Mouse (Mus musculus) T-helper 17 cell (primary cell): ENCODE measurements at regions not wholly inside any gene's neighbourhood (a gene's known extent, or its start where the extent isn't known, plus 50 kb on each side); places are given as distances from the start of the nearest gene placed in this dataset.
"Not testable (repeated sequence)": the region's sequence is repeated elsewhere in the genome, so short reads cannot be mapped to it uniquely, and the experiment has no call there.

Experiments
- in situ Hi-C, 2 experiments: fragments of 300-600 bp; cut with MboI, MseI; formaldehyde crosslinking; loops; 1 replicate in 1 of 2; 2 replicates in 1 of 2; pipeline ENCODE4 v1.15.1; 2025; ENCODE audit warnings: high pct_unique_total_duplicates in 2 of 2

DNA sequence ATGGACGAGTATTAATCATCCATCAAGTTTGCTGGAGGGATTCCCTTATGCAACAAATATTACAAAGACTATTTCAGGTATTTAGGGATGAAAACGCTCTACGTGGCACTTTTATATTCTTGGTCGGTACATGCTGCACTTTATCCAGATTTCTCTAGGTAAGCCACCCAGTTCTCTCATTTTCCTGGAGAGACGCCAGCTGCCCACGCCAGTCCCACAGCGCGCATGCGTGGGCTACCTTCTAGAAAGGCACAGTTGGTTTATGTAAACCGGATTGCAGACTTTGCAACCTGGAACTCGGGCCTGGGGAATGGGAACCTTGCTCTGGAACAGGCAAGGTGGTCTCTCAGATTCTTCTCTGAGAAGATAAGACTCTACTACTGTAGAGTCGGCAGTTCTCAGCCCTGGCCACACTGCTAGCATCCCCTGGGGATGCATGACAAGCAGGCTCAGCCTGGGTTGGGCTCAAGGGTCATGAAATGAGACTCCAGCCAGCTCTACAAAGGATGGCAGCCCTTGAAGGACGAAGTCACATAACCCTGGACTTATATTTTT is 265.0 kb downstream of the Etnk1 start:
- in situ Hi-C loops = no loop called here

DNA sequence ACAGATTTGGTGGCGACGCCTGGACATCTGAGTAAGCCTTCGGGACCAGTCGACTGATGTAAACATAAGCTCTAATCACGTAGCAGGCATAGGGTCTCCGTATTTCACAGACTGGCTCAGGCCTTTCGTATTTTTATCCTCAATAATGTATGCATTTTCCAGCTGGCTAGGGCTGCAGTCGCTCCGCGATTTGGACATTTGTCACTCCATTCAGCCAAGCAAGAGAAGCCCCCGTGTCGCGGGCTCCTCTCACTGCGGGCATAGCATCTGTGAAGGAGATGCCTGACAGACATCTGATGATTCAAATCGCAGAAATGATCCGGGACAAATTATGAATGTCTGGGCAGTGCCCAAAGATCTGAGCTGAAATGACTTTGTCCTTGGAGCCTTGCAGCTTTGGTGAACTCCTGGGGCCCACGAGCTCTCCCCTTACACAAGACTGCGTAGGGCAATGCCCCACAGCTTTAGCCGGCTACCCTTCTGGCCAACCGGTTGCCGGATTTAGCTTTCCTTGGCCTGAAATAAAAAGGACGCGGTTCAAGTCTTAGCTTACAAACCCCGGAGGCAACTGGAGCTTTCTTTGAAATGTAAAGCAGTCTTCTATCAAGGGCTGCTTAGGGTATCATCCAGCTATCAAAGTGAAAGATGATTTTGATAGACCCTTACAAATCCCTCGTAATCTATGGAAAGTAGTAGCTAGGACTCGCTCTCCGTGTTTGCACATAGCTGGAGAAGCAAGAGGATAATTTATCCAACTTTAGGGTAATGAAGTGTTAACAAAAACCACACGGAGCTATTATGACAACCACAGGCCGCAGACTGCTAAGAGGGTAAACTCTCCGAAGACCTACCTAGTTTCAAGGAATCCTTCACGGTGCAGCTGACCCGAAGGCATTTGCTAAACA is 270.6 kb downstream of the Etnk1 start:
- in situ Hi-C loops = no loop called here

DNA sequence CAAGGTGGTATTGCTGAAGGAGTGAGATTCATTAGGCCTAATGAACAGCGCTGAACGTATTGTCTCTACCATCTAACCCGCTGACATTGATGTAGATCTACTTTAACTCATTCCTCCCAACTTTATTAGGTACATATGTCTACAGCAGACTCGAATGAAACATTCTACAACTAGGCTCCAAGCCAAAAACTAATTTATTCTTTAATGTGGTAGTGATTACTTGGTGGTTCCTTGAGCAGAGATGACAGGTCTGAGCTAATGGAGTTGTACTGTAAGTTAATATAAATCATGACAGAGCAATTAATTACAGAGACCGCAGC is 271.2 kb downstream of the Etnk1 start:
- in situ Hi-C loops = no loop called here

DNA sequence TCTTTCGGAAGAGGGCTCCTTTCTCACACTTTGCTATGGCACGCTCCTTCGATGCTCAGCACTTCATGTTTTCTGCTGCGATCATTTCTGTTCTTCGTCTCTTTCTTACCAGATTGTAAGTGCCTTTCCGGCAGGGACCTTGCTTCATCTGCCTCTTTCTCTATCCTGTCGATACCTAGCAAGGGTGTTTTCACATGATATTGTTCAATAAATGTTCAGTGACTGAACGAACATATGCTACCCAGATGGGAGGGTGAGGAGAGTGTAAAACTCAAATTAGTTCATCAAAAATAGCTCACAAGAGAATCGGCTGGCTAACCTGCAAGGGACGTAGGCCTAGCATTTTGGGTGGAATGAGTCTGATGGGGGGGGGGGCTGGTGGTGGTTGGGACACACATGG is 272.5 kb downstream of the Etnk1 start:
- in situ Hi-C loops = no loop called here

DNA sequence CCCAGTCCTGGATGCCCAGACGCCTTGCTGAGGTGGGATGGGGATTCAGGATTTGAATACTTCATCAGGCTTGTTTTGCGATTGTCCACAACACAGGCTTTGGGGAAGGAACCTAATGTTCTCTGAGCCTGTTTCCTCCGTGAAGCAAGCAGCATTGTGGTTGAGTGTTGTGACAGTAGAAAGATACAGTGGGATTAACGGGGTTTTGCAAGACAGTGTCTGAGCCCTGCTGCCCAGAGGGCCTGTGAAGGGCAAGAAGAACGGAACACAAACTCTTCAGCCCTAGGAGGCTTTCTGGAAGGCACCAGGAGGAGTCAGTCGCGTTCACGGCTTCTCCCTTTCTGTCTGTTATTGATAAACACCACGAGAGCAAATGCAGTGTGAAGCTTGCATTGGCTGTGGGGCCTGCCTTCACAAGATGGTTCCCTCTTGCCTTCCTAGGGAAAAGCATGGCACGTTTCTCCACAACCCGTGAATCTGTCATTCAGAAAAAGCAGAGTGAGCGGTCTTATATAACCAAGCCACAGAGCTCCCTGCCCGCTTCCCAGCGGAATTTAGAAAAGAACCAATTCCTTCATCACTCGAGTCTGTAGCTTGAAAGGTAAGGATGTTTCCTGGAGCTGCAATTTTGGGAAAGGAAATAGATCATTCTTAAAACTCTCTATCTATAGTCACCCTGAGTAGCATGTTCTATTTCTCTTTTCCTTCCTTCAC is 273.4 kb downstream of the Etnk1 start:
- in situ Hi-C loops = no loop called here

DNA sequence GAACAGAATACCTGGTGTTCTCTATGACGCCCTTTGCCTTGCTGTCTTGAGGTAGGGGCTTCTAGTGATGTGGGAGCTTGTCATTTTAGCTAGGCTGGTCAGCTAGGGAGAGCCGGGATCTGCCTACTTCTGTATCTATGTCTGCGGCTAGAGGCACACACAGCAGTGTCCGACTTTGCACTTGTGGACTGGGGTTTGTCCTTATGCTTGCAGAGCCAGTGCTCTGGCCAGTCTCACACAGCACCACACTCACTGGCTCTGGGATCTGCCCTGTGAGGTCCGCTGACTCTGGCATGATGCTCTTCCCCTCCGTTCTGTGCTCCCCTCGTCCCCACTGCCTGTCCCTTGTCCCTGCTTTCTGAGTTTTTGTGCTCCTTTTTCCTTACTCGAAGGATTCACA is 275.3 kb downstream of the Etnk1 start:
- in situ Hi-C loops = no loop called here

DNA sequence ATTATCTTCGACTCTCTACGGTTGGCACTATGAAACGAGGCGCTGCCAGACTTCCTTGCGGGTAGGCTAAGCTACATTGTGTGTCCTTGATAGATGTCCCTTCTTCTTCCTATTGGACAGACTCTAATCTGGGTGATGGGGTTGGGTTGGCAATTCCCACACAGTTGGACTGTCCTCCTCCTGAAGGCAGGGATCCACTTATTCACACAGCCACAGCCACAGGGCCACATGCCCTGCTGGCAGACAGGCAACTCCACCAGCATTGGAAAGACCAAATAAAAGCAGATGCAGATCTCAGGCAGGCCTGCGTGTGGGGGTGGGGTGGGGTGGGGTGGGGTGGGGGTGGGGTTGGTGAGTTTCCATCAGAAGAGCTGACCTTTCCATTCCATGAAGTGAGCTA is 276.4 kb downstream of the Etnk1 start:
- in situ Hi-C loops = no loop called here

DNA sequence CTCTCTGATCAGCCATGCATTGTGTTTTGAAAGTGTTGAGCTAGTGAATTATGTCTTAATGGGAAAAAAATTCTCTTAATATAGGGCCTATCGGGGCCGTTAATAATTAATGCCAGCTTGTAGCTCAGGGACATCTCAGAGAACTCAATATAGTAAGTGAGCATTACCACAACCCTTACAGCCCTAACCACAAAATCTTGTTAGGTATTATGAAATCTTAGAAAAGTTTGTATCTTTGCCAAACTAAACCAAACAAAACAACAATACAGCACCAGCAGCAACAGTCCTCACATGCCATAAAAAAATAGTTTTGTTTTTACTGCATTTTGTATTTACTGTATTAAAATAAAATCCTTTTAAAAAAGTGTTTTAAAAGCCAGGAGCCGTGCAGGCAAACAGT is 277.8 kb downstream of the Etnk1 start:
- in situ Hi-C loops = no loop called here

DNA sequence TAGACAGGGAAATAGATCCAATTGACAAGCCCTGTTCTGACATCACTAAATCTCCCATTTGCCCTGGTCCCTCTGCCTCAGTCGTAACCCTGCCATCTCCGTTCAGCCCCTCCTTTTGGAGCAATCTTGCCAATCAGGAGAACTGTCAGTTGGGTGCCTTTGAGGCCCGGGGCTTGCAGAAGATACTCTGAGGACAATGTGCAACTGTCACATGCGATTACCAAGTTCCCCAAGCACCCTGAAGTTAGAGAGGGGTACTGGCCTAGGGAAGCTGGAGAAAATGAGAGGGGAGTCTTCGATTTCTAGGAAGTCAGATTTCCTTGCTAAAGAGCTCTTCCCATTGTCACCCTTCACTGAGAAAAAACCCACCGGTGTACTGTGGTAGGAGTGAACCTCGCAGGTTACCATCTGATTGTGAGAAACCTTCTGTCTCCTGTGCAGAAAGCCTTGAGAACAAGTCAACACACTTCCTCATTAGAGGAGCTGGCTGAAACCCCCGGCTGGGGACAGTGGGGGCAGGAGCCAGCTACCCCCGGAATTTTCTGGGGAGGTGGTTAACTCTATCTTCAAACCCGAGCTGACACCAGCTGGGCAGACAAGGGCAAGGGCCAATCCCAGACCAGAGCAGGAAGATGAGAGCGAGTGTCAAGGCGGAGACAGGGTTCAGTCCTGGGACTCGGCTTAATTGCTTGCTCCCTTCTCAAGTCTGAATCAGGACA is 279.0 kb downstream of the Etnk1 start:
- in situ Hi-C loops = no loop called here

DNA sequence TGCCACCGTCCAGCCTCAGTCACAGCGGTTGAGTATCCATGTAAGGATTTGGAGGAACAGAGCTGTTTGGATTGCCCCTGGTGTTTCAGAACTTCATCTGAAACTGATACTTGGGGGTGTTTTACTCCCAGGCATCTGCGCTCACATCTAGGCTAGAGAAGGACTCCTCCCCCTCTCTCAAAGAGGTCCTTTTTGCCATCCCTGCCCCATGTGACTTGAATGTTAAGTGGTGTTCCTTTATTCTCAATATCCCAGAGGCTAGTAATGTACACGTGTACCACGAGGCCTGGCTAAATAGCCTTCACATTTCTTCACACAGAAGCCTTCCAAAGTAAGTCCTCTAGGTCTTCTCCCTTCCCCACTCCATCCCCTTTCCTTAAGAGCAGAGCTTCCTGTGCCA is 280.0 kb downstream of the Etnk1 start:
- in situ Hi-C loops = no loop called here

DNA sequence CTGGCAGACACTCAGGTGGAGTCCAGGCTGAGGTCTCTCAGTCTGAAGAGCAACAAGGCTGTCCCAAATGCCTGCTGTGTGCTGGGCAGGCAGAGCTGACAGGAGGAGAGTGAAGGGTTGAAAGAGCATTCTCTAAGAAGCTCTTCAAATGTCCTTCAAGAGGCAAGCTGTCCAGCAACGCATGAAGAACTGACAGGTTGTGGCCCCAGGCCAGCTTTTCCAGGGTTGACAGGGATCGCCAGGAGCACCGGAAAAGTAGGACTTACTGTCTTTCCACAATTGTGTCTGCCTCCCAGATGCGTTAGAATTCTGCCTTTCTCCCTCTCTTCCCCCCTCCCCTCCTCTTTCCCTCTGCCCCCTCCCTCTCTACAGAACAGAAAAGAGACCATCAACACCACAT is 282.1 kb downstream of the Etnk1 start:
- in situ Hi-C loops = no loop called here

DNA sequence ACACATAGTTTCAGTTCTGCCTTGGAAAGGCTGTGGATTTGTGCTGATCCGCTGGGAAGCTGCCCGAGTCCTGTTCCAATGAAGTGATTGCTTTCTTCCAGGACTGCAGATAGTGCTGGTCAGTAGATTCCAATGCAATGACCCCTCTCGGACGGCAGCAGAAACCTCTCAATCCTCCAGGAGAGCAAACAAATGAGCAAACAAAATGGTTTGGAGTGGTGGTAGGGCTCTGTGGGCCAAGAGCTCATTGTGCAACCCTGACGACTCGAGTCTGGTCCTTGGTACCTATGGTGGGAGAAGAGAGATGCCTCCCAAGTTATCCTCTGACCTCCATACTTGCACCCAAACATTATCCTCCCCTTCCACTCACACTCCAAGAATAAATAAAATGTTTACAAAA is 284.8 kb downstream of the Etnk1 start:
- in situ Hi-C loops = loop anchor here in 1 of 2 experiments (5.0 kb wide), 1 partner anchor 50 kb away; no protein-coding TSS in a partner anchor

DNA sequence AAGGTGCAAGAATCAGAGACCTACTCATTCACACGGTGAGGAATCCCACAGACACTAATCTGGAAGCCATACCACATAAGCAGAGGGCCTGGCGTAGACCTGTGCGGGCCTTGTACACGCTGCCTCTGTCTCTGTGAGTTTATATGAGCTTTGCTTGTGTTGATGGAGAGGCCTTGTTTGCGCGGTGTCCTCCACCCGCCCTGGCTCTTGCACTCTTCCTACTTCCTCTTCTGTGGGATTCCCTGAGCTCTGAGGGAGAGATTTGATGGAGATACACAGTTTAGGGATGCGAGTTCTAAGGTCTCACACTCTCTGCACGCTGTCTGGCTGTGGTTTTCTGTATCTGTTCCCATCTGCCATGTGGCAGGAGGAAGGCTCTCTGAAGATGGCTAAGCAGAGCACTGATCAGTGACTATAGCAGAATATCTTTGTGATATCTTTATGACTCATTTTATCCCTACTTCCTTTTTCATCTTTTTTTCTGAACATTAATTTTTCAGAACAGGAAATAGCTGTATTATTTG is 287.7 kb downstream of the Etnk1 start:
- in situ Hi-C loops = loop anchor here in 1 of 2 experiments (5.0 kb wide), 1 partner anchor 48 kb away; no protein-coding TSS in a partner anchor

DNA sequence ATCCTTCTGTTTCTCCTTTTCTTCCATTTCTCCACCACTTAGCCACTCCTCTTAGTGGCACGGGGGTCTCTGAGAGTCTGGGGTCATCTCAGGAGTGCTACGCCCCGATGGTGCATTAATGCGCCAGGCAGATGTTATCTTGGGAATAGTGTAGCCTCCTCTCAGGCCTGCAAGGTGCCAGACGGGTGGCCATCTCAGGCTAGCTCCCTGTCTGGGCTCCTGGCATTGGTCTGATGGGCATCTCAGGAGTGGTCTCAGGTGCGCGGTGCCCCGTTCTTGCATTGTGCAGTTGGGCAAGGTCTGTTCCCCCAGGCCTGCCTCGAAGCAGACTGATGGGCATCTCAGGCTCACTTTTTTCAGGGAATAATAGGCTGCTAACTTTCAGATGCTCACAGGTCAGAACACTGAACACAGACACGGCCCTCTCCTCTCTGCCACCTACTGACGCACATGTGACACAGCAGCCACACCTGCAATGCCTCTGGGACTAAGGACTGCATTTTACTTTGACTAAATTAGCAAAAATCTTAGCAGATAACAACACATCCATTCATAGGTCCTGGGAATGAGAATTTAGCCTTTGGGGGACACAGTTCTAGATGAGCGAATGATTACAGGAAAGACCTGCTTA is 298.0 kb downstream of the Etnk1 start:
- in situ Hi-C loops = no loop called here

DNA sequence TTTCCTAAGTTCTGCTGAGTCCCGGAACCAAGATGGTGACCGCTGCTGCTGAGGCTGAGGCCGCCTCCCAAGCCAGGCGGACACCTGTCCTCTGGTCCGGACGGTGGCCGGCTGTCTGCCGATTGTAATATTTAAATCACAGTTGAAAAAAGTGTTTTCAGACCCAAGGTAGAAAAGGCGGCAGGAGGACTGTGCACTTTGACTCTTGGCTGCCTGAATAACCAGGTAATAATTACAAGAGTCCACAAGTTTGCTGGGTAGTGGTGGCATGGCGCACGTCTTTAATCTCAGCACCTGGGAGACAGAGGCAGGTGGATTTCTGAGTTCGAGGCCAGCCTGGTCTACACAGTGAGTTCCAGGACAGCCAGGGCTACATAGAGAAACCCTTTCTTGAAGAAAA is 305.7 kb downstream of the Etnk1 start:
- in situ Hi-C loops = not testable (repeated sequence)

DNA sequence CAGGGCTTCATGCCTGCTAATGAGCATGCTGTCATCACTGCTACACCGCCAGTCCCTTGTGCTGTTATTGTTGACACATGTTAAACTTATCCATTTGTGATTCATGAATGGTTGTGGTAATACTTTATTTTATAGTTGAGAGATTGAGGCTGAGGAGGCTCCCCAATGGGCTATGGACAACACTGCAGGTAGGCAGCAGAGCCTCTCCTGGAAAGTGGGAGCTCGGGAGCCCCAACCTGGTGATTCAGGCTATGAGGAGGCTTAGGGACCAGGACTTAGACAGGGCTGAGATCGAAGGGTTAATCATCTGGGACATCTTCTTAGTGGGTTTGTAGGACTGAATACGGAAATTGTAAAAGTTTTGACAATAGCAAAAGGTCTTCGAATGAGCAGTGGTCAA is 307.4 kb downstream of the Etnk1 start:
- in situ Hi-C loops = no loop called here

DNA sequence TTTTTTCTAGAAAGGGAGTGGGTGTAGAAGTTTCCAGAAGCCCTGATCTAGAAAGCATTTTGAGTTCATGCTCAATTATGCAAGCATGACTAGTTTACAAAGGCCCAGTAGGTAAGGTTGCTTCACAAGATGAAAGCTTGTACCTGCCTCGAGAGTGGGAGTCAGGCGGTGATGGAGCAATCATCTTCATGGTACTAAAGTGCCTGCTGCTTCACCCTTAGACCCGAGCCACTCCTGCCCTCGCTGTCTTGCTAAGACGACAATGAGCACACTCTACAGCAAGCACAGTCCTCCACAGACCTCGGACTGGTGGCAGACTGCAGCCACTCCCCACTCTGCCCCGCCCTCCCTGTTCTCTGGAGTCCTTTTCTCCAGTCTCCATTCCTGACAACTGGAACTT is 308.3 kb downstream of the Etnk1 start:
- in situ Hi-C loops = no loop called here

DNA sequence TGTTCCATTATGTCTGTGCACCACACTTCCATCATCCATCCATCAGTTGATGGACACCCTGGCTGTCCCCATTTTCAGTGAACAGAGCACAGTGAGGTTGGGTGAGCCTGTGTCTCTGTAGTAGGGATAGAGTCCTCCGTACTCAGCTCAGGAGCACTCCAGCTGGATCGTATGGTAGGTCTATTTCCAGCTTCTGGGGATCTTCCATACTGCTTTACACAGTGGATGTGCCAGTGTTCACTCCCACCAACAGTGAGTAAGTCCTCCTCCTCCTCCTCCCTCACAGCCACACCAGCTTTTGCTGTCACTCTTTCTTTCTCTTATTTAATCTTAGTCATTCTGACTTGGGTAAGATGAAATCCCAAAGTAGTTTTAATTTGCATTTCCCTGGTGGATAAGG is 310.4 kb downstream of the Etnk1 start:
- in situ Hi-C loops = no loop called here

DNA sequence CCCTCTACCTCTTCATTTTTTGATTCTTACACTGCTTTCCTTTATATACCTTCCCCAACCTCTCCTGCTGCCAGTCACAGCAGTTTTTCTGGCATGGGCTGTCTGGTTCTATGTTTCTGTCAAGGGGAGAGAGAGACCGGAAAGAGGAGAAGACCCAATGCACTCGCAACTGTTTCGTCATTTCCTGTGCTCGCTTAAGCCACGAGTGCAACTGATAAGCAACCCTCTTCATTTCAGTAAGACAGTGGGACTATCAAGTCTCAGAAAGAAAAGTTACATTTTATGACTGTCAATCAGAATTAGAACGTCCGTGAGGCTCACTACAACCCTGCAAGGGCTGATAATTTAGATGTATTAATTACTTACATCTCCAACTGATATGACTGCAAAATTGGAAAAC is 312.2 kb downstream of the Etnk1 start:
- in situ Hi-C loops = no loop called here

DNA sequence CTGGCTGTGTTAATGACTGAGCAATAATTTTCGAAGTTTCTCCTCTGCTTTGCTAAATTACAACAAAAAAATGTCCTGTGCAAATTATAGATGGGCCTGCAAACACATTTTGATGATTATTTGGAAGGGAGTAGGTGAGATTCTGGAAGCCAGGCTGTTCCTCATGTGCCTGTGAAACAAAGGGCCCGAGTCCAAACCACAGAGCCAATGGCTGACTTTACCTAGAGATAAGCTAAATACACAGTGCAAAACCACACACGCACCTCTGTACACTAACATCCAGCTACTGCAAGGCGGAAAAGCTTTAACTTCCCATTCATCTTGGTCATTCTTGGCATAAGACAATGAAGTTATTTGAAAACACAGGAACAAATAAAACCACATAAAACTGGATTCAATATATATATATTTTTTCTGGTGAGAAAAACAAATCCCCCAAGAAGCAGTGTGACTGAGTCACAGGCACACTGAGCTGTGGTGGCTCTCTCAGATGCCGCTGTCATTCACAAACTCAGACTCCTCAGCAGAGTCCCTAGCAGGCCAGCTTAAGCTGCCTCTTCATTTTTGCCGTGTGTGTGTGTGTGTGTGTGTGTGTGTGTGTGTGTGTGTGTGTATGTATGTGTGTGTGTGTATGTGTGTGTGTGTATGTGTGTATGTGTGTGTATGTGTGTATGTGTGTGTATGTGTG is 312.8 kb downstream of the Etnk1 start:
- in situ Hi-C loops = no loop called here

DNA sequence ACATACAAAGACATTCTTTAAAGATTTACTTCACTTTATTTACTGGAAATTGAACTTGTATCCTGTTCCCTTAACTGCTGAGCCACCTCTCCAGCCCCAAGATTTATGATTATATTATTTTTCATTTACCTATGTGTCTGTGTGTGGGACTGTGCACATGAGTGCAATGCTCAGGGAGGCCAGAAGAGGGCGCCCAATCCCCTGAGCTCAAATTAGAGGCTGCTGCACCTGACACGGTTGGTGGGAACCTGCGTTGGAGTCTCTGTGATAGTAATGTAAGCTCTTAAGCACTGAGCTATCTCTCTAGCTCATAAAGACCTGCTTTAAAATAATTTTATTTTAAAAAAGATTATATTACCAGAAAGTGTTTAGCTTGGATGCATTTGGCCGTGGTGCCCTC is 315.3 kb downstream of the Etnk1 start:
- in situ Hi-C loops = no loop called here
